Mouse (Mus musculus) ES-E14 (cell line): ENCODE results near the gene Usp32.

Source experiments
- CHD2 ChIP-seq: IDR thresholded peaks from 2 replicates; pipeline ENCODE4 v1.6.1; 2014; ENCODE audit warnings: mild to moderate bottlenecking, low read depth, low read length, inconsistent platforms
- HCFC1 ChIP-seq: IDR thresholded peaks from 2 replicates; pipeline ENCODE4 v1.6.1; 2012; ENCODE audit warnings: low read length, inconsistent platforms, borderline replicate concordance; ENCODE audit not compliant: insufficient read depth
- MAFK ChIP-seq: IDR thresholded peaks from 2 replicates; pipeline ENCODE4 v1.6.1; 2014; ENCODE audit warnings: mild to moderate bottlenecking, low read depth, low read length, inconsistent platforms; ENCODE audit not compliant: insufficient read depth
- ZNF384 ChIP-seq: IDR thresholded peaks from 2 replicates; pipeline ENCODE4 v1.6.1; 2012; ENCODE audit warnings: low read depth, low read length, inconsistent platforms

GRCm38 (mm10) chr11:85056901-85057300 lies 83.1 kb downstream of the Usp32 start:
- TF ChIP-seq MAFK (no peak), HCFC1 (no peak), ZNF384 (no peak), CHD2 (no peak)
